Mouse (Mus musculus) spleen, postnatal 14 days (tissue): ENCODE measurements around the gene Samd5.

ENCODE experiments used
- DNase-seq, 2 experiments: peaks; one replicate each; pipeline ENCODE4 v3.0.0; 2021 to 2022; ENCODE audit warnings: low spot score in 2 of 2

Samd5 gene

GRCm38 (mm10) chr10:9575605-9576004 lies 99.4 kb downstream of the Samd5 start:
- peak; percentile 9 to 12 for DNase-seq

- no peak for DNase-seq
These were observed 100.9 kb downstream of the Samd5 start for GRCm38 (mm10) chr10:9574135-9574534.
